8 mouse cellular contexts compared by ENCODE assay signal in genomic region chr19:42089748-42090595, GRCm38 (mm10). TPM values are rescaled to one million over a fixed set of nuclear protein-coding genes. Genes with fewer than 3 reads are reported as not detected.
DNase-seq lines count a peak whose midpoint lies in the region; ATAC-seq and TF ChIP-seq lines count a peak whose summit lies in the region.

Pi4k2a (plus strand) TSS chr19:42090470.

- H3K36me3 ChIP-seq in ES-E14 (ENCODE audit: control insufficient read depth, insufficient read depth, low read length, poor library complexity, severe bottlenecking): peaks cover 2% of the 10 kb centered on the region; the same call in 1 of the 2 replicates
- H3K36me3 ChIP-seq in forebrain, embryonic 15.5 days: 0 out of 2 replicates have a peak, but pooled peaks cover 6% of the 10 kb centered on the region

- 0 out of 4 replicates have a peak, but pooled peaks cover 0 to 3% of the 10 kb centered on the region in 2 experiments for H3K4me1 ChIP-seq in ES-E14 (ENCODE audit: control insufficient read depth in 2 of 2, insufficient read depth in 2 of 2, low read length in 2 of 2, poor library complexity in 1 of 2)
- peaks cover 44% of the 10 kb centered on the region for H3K4me1 ChIP-seq in forebrain, embryonic 15.5 days
- H3K4me1 ChIP-seq in lung, adult 2 months (ENCODE audit: control insufficient read depth, insufficient read depth, low read length): peaks cover 9% of the 10 kb centered on the region; the same call in 1 of the 2 replicates

- in situ Hi-C loops in ES-E14 (cut with MboI; ENCODE audit: low sequenced_read_pairs in 2 of 2, unreplicated experiment in 2 of 2): no loop called here

- peak; percentile 99 for DNase-seq in ES-E14 (ENCODE audit: low read depth, low spot score)
- peak; percentile 100 for DNase-seq in cerebellum, adult 11-12 months
- peak; percentile 99 for DNase-seq in heart, postnatal 25 days (ENCODE audit: low spot score)
- DNase-seq in layer of hippocampus, adult 18-20 months (ENCODE audit: low spot score in 2 of 2): peak; percentile 100
- DNase-seq in lung, adult 2 months: peak; percentile 97
- DNase-seq in thymus, adult 18-20 months: peak; percentile 100

- ATAC-seq in forebrain, embryonic 15.5 days (replicated peaks): peak; percentile 98
- peak; percentile 95 for ATAC-seq in neutrophil, adult 5-6 weeks (ENCODE audit: extremely low read depth, insufficient number of reproducible peaks, low FRiP score, poor library complexity, severe bottlenecking)

- H3K9me3 ChIP-seq in ES-E14 (ENCODE audit: control insufficient read depth, insufficient read depth, low read depth, low read length): no peaks in the 10 kb centered on the region
- no peaks in the 10 kb centered on the region for H3K9me3 ChIP-seq in forebrain, embryonic 15.5 days

- H3K4me3 ChIP-seq in ES-E14 (ENCODE audit: insufficient read depth in 1 of 2, low read depth in 1 of 2, low read length in 2 of 2, poor library complexity in 1 of 2, severe bottlenecking in 1 of 2): peak within 1 kb of the TSS; percentile 95 to 97
- H3K4me3 ChIP-seq in forebrain, embryonic 15.5 days: peak within 1 kb of the TSS; percentile 83
- H3K4me3 ChIP-seq in lung, adult 2 months (replicated peaks; ENCODE audit: extremely low read depth, low read depth, low read length): peak within 1 kb of the TSS; percentile 88

- peak; percentile 73; the same call in 1 of the 2 replicates for TF ChIP-seq POLR2A in lung, adult 2 months (IDR thresholded peaks at IDR 0.05; ENCODE audit: borderline replicate concordance, extremely low read depth, low read depth, low read length)

- no peaks in the 10 kb centered on the region for H3K27me3 ChIP-seq in forebrain, embryonic 15.5 days

- H3K27ac ChIP-seq in ES-E14 (ENCODE audit: insufficient read depth, low read depth, low read length, poor library complexity, severe bottlenecking): peak within 1 kb of the TSS; percentile 58; the same call in 1 of the 2 replicates
- H3K27ac ChIP-seq in forebrain, embryonic 15.5 days (replicated peaks): peak within 1 kb of the TSS; percentile 87

- TF ChIP-seq CTCF in lung, adult 2 months (IDR thresholded peaks at IDR 0.05; ENCODE audit: insufficient read depth, low read length): no peak

- intact Hi-C loops in heart, postnatal 25 days (cut with DNase I): loop anchor here (2.0 kb wide), 1 partner anchor 39 kb away; the partner anchor contains the start of gene Avpi1

- 1% methylated on average over 53 of the region's 55 CpGs for WGBS in forebrain, embryonic 15.5 days
- WGBS in lung, adult 2 months: under 1% methylated on average over 52 of the region's 55 CpGs

- peak within 1 kb of the TSS; percentile 64 for H3K4me2 ChIP-seq in forebrain, embryonic 15.5 days (replicated peaks)

- peak within 1 kb of the TSS; percentile 97 for H3K9ac ChIP-seq in ES-E14 (ENCODE audit: insufficient read depth, low read depth, low read length, poor library complexity, severe bottlenecking)
- H3K9ac ChIP-seq in forebrain, embryonic 15.5 days (replicated peaks): peak within 1 kb of the TSS; percentile 81

TF ChIP-seq in ES-E14, 5 proteins besides CTCF, POLR2A, EP300 and RAD21:
- no peak for TF ChIP-seq MAFK (IDR thresholded peaks at IDR 0.05; ENCODE audit: insufficient read depth, low read depth, low read length)
- TF ChIP-seq ZC3H11A (IDR thresholded peaks at IDR 0.05; ENCODE audit: borderline replicate concordance, low read depth, low read length): no peak
- TF ChIP-seq CHD2 (IDR thresholded peaks at IDR 0.05; ENCODE audit: low read depth, low read length): no peak
- TF ChIP-seq HCFC1 (IDR thresholded peaks at IDR 0.05; ENCODE audit: borderline replicate concordance, insufficient read depth, low read length): 0 out of 2 replicates have a peak, but pooled peaks have one; percentile 47
- no peak for TF ChIP-seq ZNF384 (IDR thresholded peaks at IDR 0.05; ENCODE audit: low read depth, low read length)

RNA-seq across cellular contexts. Expression of gene Pi4k2a, which starts in this region (rescaled TPM):
- total RNA-seq in ES-E14 (2012; rRNA removed): 23.2 and 23.4 TPM in 2 replicates
- 29.4 and 33.6 TPM in 2 replicates for polyA plus RNA-seq in forebrain, embryonic 15.5 days (2015; fragmentation: Nextera tagmentation; extraction: Ambion mirVana)
- total RNA-seq in heart, postnatal 25 days (2021): 10 to 100 TPM; 18.4 to 19.0 TPM
- 10 to 100 TPM; 69.2 to 69.6 TPM for total RNA-seq in layer of hippocampus, adult 18-20 months (2021)
- 29.1 and 34.8 TPM in 2 replicates for polyA plus RNA-seq in lung, adult 2 months (2012; rRNA removed)
- 13.3 and 13.4 TPM in 2 replicates for total RNA-seq in neutrophil, adult 5-6 weeks (2017)

Comparison
In these comparisons a context has a peak if more than half of its experiments do, and no peak if none do; other contexts are left out.
1. Peak in every context shown above with its lines: DNase-seq, ATAC-seq, H3K4me3 ChIP-seq and H3K27ac ChIP-seq.